Mouse (Mus musculus): ENCODE data around the gene Palm3.

DNA sequence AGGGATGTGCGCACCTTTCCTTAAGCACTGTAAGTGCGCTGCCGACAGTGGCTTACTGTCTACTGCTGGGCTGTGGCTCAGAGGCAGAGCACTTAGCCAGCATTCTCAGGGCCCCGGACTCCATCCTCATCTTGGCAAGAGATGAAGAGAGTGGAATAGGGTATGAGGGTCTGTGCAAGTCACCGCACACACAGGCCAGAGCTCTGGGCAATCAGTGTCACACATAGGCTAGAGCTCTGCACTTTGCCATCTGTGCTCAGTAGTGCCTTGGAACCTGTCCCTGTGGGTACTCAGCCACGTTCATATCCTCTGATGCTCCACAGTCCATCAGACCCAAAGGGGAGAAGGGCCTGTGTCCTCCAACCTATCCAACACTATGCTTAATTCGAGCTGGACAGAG is 39.7 kb upstream of the Palm3 start:
- no peak for TF ChIP-seq EP300 (IDR thresholded peaks at IDR 0.05; ENCODE audit: insufficient read depth, low read depth, low read length)
- no peak for TF ChIP-seq POLR2A (IDR thresholded peaks at IDR 0.05; ENCODE audit: insufficient read depth, low read depth, low read length)
